In genomic region chr11:78344890-78345715, GRCm38 (mm10) we compare ENCODE assay signal across 8 mouse cellular contexts. TPM values are rescaled to one million over a fixed set of nuclear protein-coding genes. Genes with fewer than 3 reads are reported as not detected.
A peak's percentile ranks its signal among the peaks of the same experiment; 100 is the strongest.
DNase-seq lines count a peak whose midpoint lies in the region; ATAC-seq lines count a peak whose summit lies in the region.

No protein-coding gene starts in this region.

- H3K9me3 ChIP-seq in neural tube, embryonic 11.5 days (ENCODE audit: control insufficient read depth, low read length), result no peaks in the 10 kb centered on the region
- H3K9me3 ChIP-seq in embryonic facial prominence, embryonic 12.5 days, result no peaks in the 10 kb centered on the region
- no peaks in the 10 kb centered on the region for H3K9me3 ChIP-seq in heart, embryonic 11.5 days (replicated peaks; ENCODE audit: control insufficient read depth, low read length)

- peaks cover 11% of the 10 kb centered on the region for H3K36me3 ChIP-seq in neural tube, embryonic 11.5 days (ENCODE audit: control insufficient read depth, insufficient read depth, low read length)
- H3K36me3 ChIP-seq in embryonic facial prominence, embryonic 12.5 days, result peaks cover 30% of the 10 kb centered on the region
- H3K36me3 ChIP-seq in heart, embryonic 11.5 days (ENCODE audit: control insufficient read depth, insufficient read depth, low read length), result peaks cover 5% of the 10 kb centered on the region; the same call in 1 of the 2 replicates

- no peak for DNase-seq in neural tube, embryonic 11.5 days (ENCODE audit: low spot score)
- no peak for DNase-seq in neural tube, embryonic 10.5 days (ENCODE audit: extremely low spot score, low spot score)
- peak; percentile 73 for DNase-seq in kidney, postnatal 14 days
- DNase-seq in layer of hippocampus, adult 11-12 months (ENCODE audit: low spot score), result no peak
- DNase-seq in embryo, embryonic 11 days, result no peak

- H3K4me3 ChIP-seq in neural tube, embryonic 11.5 days (ENCODE audit: low read depth, low read length), result no peak overlapping the region
- H3K4me3 ChIP-seq in embryonic facial prominence, embryonic 12.5 days, result peak overlapping the region; percentile 80; the same call in 1 of the 2 replicates
- H3K4me3 ChIP-seq in heart, embryonic 11.5 days (ENCODE audit: low read depth, low read length), result peak overlapping the region; percentile 1; the same call in 1 of the 2 replicates

- H3K27me3 ChIP-seq in neural tube, embryonic 11.5 days (ENCODE audit: control insufficient read depth, insufficient read depth, low read length), result no peaks in the 10 kb centered on the region
- no peaks in the 10 kb centered on the region for H3K27me3 ChIP-seq in embryonic facial prominence, embryonic 12.5 days
- H3K27me3 ChIP-seq in heart, embryonic 11.5 days (ENCODE audit: control insufficient read depth, insufficient read depth, low read length), result no peaks in the 10 kb centered on the region

- peaks cover 10% of the 10 kb centered on the region for H3K4me1 ChIP-seq in neural tube, embryonic 11.5 days (ENCODE audit: control insufficient read depth, insufficient read depth, low read length)
- peaks cover 32% of the 10 kb centered on the region for H3K4me1 ChIP-seq in embryonic facial prominence, embryonic 12.5 days
- H3K4me1 ChIP-seq in heart, embryonic 11.5 days (ENCODE audit: control insufficient read depth, insufficient read depth, low read length), result peaks cover 34% of the 10 kb centered on the region

- peak overlapping the region; percentile 92 for H3K4me2 ChIP-seq in neural tube, embryonic 11.5 days (ENCODE audit: low read depth)
- peak overlapping the region; percentile 65 for H3K4me2 ChIP-seq in embryonic facial prominence, embryonic 12.5 days (replicated peaks)
- peak overlapping the region; percentile 83 for H3K4me2 ChIP-seq in heart, embryonic 11.5 days

- 60% methylated on average over 8 of the region's 8 CpGs for WGBS in neural tube, embryonic 11.5 days
- 50% methylated on average over 8 of the region's 8 CpGs for WGBS in embryonic facial prominence, embryonic 12.5 days
- 32% methylated on average over 8 of the region's 8 CpGs for WGBS in heart, embryonic 11.5 days (ENCODE audit: insufficient replicate concordance)

- H3K27ac ChIP-seq in neural tube, embryonic 11.5 days (ENCODE audit: low read depth, low read length), result no peak overlapping the region
- H3K27ac ChIP-seq in embryonic facial prominence, embryonic 12.5 days, result peak overlapping the region; percentile 60
- peak overlapping the region; percentile 51 for H3K27ac ChIP-seq in heart, embryonic 11.5 days (ENCODE audit: low read depth, low read length)

- no peak for ATAC-seq in neural tube, embryonic 11.5 days (ENCODE audit: insufficient read depth, low FRiP score, low TSS enrichment)
- no peak for ATAC-seq in embryonic facial prominence, embryonic 12.5 days (ENCODE audit: insufficient number of reproducible peaks, insufficient read depth, low FRiP score, low TSS enrichment)
- ATAC-seq in heart, embryonic 11.5 days (replicated peaks; ENCODE audit: insufficient number of reproducible peaks, low FRiP score, low TSS enrichment), result no peak
- ATAC-seq in megakaryocyte-erythroid progenitor cell, adult 5-6 weeks (replicated peaks; ENCODE audit: low FRiP score, low TSS enrichment, poor library complexity, severe bottlenecking), result peak; percentile 26

- H3K9ac ChIP-seq in neural tube, embryonic 11.5 days (ENCODE audit: low read length), result no peak overlapping the region; the same call in 1 of the 2 replicates
- H3K9ac ChIP-seq in embryonic facial prominence, embryonic 12.5 days, result peak overlapping the region; percentile 45; the same call in 1 of the 2 replicates
- peak overlapping the region; percentile 24; the same call in 1 of the 2 replicates for H3K9ac ChIP-seq in heart, embryonic 11.5 days (ENCODE audit: low read depth, low read length)

RNA-seq across cellular contexts. Expression of gene Unc119, which starts 1.8 kb away (rescaled TPM):
- 69.3 and 74.6 TPM in 2 replicates for polyA plus RNA-seq in neural tube, embryonic 11.5 days (2014; fragmentation: Nextera tagmentation; extraction: Ambion mirVana)
- polyA plus RNA-seq in embryonic facial prominence, embryonic 12.5 days (2016; fragmentation: Nextera tagmentation; extraction: Ambion mirVana), result 93.2 and 99.5 TPM in 2 replicates
- 44.9 and 48.1 TPM in 2 replicates for polyA plus RNA-seq in heart, embryonic 11.5 days (2014; fragmentation: Nextera tagmentation; extraction: Ambion mirVana)
- 51.2 and 51.5 TPM in 2 replicates for total RNA-seq in megakaryocyte-erythroid progenitor cell, adult 5-6 weeks (2014; fragmentation: Nextera tagmentation)
- 20.0 and 27.2 TPM in 2 replicates for total RNA-seq in megakaryocyte-erythroid progenitor cell, adult 5-6 weeks (2017)

RNA-seq across cellular contexts. Expression of gene Pigs, which starts 16.9 kb away (rescaled TPM):
- 65.5 and 72.3 TPM in 2 replicates for polyA plus RNA-seq in neural tube, embryonic 11.5 days (2014; fragmentation: Nextera tagmentation; extraction: Ambion mirVana)
- 71.1 and 74.3 TPM in 2 replicates for polyA plus RNA-seq in embryonic facial prominence, embryonic 12.5 days (2016; fragmentation: Nextera tagmentation; extraction: Ambion mirVana)
- polyA plus RNA-seq in heart, embryonic 11.5 days (2014; fragmentation: Nextera tagmentation; extraction: Ambion mirVana), result 58.7 and 61.8 TPM in 2 replicates
- 40.5 and 44.5 TPM in 2 replicates for total RNA-seq in megakaryocyte-erythroid progenitor cell, adult 5-6 weeks (2014; fragmentation: Nextera tagmentation)
- total RNA-seq in megakaryocyte-erythroid progenitor cell, adult 5-6 weeks (2017), result 10.0 and 10.4 TPM in 2 replicates

RNA-seq across cellular contexts. Expression of gene Aldoc, which starts 22.3 kb away (rescaled TPM):
- polyA plus RNA-seq in neural tube, embryonic 11.5 days (2014; fragmentation: Nextera tagmentation; extraction: Ambion mirVana), result 3.0 and 4.0 TPM in 2 replicates
- polyA plus RNA-seq in embryonic facial prominence, embryonic 12.5 days (2016; fragmentation: Nextera tagmentation; extraction: Ambion mirVana), result 4.6 and 5.3 TPM in 2 replicates
- polyA plus RNA-seq in heart, embryonic 11.5 days (2014; fragmentation: Nextera tagmentation; extraction: Ambion mirVana), result 11.2 and 12.4 TPM in 2 replicates
- total RNA-seq in megakaryocyte-erythroid progenitor cell, adult 5-6 weeks (2014; fragmentation: Nextera tagmentation), result 0.39 and 2.4 TPM in 2 replicates
- 0.84 TPM in 1 of 2 replicates, not detected in the other for total RNA-seq in megakaryocyte-erythroid progenitor cell, adult 5-6 weeks (2017)

RNA-seq across cellular contexts. Expression of gene Foxn1, which starts 41.3 kb away (rescaled TPM):
- polyA plus RNA-seq in neural tube, embryonic 11.5 days (2014; fragmentation: Nextera tagmentation; extraction: Ambion mirVana), result not detected in 2 replicates
- 0.09 and 0.18 TPM in 2 replicates for polyA plus RNA-seq in embryonic facial prominence, embryonic 12.5 days (2016; fragmentation: Nextera tagmentation; extraction: Ambion mirVana)
- polyA plus RNA-seq in heart, embryonic 11.5 days (2014; fragmentation: Nextera tagmentation; extraction: Ambion mirVana), result 0.07 and 0.29 TPM in 2 replicates
- total RNA-seq in megakaryocyte-erythroid progenitor cell, adult 5-6 weeks (2014; fragmentation: Nextera tagmentation), result not detected in 2 replicates
- not detected in 2 replicates for total RNA-seq in megakaryocyte-erythroid progenitor cell, adult 5-6 weeks (2017)

RNA-seq across cellular contexts. Expression of gene Spag5, which starts 43.8 kb away (rescaled TPM):
- polyA plus RNA-seq in neural tube, embryonic 11.5 days (2014; fragmentation: Nextera tagmentation; extraction: Ambion mirVana), result 48.0 and 52.7 TPM in 2 replicates
- 49.2 and 50.8 TPM in 2 replicates for polyA plus RNA-seq in embryonic facial prominence, embryonic 12.5 days (2016; fragmentation: Nextera tagmentation; extraction: Ambion mirVana)
- 31.7 and 32.8 TPM in 2 replicates for polyA plus RNA-seq in heart, embryonic 11.5 days (2014; fragmentation: Nextera tagmentation; extraction: Ambion mirVana)
- 47.4 and 52.6 TPM in 2 replicates for total RNA-seq in megakaryocyte-erythroid progenitor cell, adult 5-6 weeks (2014; fragmentation: Nextera tagmentation)
- 42.0 and 62.4 TPM in 2 replicates for total RNA-seq in megakaryocyte-erythroid progenitor cell, adult 5-6 weeks (2017)
